Mouse (Mus musculus): ENCODE data around the gene Slc22a16.
"Not testable (repeated sequence)": the region's sequence is repeated elsewhere in the genome, so short reads cannot be mapped to it uniquely, and the experiment has no call there.

Gene Slc22a16

GRCm38 (mm10) chr10:40570036-40570435 lies at the start of gene Slc22a16:
Gene Slc22a16 (plus strand): TSS chr10:40570336.
- DNase-seq (ENCODE audit: low read depth), result no peak

GRCm38 (mm10) chr10:40521579-40521978 lies 48.6 kb upstream of the Slc22a16 start:
- peak; percentile 95 for DNase-seq (ENCODE audit: low read depth)

GRCm38 (mm10) chr10:40523312-40523975 lies 46.7 kb upstream of the Slc22a16 start:
- DNase-seq (ENCODE audit: low read depth), result no peak

GRCm38 (mm10) chr10:40524032-40524806 lies 45.9 kb upstream of the Slc22a16 start:
- no peak for DNase-seq (ENCODE audit: low read depth)

GRCm38 (mm10) chr10:40524991-40525390 lies 45.1 kb upstream of the Slc22a16 start:
- DNase-seq (ENCODE audit: low read depth), result peak; percentile 63

GRCm38 (mm10) chr10:40525616-40526155 lies 44.5 kb upstream of the Slc22a16 start:
- DNase-seq (ENCODE audit: low read depth), result no peak

- DNase-seq (ENCODE audit: low read depth), result no peak
These were observed 43.8 kb upstream of the Slc22a16 start for GRCm38 (mm10) chr10:40526301-40526761.

GRCm38 (mm10) chr10:40526986-40527385 lies 43.1 kb upstream of the Slc22a16 start:
- DNase-seq (ENCODE audit: low read depth), result no peak

- no peak for DNase-seq (ENCODE audit: low read depth)
These were observed 42.6 kb upstream of the Slc22a16 start for GRCm38 (mm10) chr10:40527573-40527972.

- DNase-seq (ENCODE audit: low read depth), result no peak
These were observed 41.5 kb upstream of the Slc22a16 start for GRCm38 (mm10) chr10:40528668-40529067.

- no peak for DNase-seq (ENCODE audit: low read depth)
These were observed 40.5 kb upstream of the Slc22a16 start for GRCm38 (mm10) chr10:40529617-40530016.

- no peak for DNase-seq (ENCODE audit: low read depth)
These were observed 39.5 kb upstream of the Slc22a16 start for GRCm38 (mm10) chr10:40530661-40531060.

GRCm38 (mm10) chr10:40532586-40532985 lies 37.5 kb upstream of the Slc22a16 start:
- DNase-seq (ENCODE audit: low read depth), result not testable (repeated sequence)

- DNase-seq (ENCODE audit: low read depth), result no peak
These were observed 28.8 kb upstream of the Slc22a16 start for GRCm38 (mm10) chr10:40541351-40541750.

GRCm38 (mm10) chr10:40549317-40549716 lies 20.8 kb upstream of the Slc22a16 start:
- DNase-seq (ENCODE audit: low read depth), result no peak

GRCm38 (mm10) chr10:40551801-40552200 lies 18.3 kb upstream of the Slc22a16 start:
- DNase-seq (ENCODE audit: low read depth), result peak; percentile 54

- DNase-seq (ENCODE audit: low read depth), result not testable (repeated sequence)
These were observed 4.4 kb upstream of the Slc22a16 start for GRCm38 (mm10) chr10:40565695-40566094.

GRCm38 (mm10) chr10:40575912-40576634 lies 5.9 kb downstream of the Slc22a16 start:
- DNase-seq (ENCODE audit: low read depth), result no peak

- no peak for DNase-seq (ENCODE audit: low read depth)
These were observed 13.6 kb downstream of the Slc22a16 start for GRCm38 (mm10) chr10:40583584-40584255.

GRCm38 (mm10) chr10:40592186-40592585 lies 22.1 kb downstream of the Slc22a16 start:
- no peak for DNase-seq (ENCODE audit: low read depth)

- DNase-seq (ENCODE audit: low read depth), result peak; percentile 67
These were observed 27.0 kb downstream of the Slc22a16 start for GRCm38 (mm10) chr10:40597177-40597576.

All from fibroblast of lung, adult 2 months (primary cell).